Mouse (Mus musculus): ENCODE data around the gene Ranbp10. TPM values are rescaled to one million over a fixed set of nuclear protein-coding genes. Genes with fewer than 3 reads are reported as not detected.
"Not testable (repeated sequence)": the region's sequence is repeated elsewhere in the genome, so short reads cannot be mapped to it uniquely, and the experiment has no call there.

The Ranbp10 gene
- total RNA-seq, 2 experiments from 2014 or later = 24.4 to 27.6 TPM

DNA sequence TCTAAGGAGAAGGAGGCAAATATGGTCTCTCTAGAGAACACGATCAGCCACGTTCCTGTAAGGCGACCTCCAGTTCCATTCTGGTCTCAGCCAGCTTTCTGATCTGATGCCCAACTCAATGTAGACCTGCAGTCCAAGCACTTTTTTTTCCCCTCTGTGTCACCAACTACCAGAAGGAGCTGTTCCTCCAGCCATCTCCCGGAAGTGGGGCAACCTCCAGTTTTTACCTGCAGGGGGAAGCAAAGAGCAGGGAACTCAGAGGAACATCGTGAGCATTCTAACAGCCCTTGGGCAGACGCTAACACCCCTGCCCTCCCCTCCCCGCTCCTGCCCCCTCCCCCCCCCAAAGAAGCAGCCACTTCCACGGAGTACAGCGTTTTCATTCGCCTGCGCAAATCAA lies 8.2 kb upstream of the Ranbp10 start:
- peak in 1 of 2 experiments; percentile 45 for DNase-seq

DNA sequence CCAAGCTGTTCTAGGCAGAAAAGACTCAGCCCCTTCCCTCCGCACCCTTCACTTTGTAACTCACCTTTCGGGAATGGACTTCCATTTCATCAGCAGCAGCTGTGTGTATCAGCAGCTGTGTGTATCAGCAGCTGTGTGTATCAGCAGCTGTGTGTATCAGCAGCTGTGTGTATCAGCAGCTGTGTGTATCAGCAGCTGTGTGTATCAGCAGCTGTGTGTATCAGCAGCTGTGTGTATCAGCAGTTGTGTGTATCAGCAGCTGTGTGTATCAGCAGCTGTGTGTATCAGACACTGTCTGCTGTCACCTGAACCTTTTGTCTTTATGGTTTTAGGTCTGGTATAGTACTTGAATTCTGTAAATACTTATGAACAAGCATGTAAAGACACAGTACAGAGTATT lies 6.6 kb upstream of the Ranbp10 start:
- DNase-seq = not testable (repeated sequence)

DNA sequence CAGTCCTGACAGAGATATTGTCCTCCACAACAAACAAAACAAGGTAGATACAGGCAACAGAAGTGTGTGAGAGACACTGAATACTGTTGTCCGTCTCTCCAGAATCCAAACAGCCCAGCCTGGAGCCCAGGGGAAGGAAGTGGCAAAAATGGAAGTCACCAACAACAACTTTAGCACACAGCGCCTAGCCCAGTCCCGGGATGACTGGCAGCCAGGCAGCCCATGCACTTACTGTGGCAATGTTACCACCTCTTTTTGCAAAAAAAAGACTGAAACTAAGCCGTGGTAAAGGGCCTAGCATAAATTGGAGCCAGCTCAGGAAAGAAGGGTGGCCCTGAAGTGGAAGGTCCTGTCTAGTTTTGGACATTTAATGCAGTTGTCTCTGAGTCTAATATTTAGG lies 771 bp downstream of the Ranbp10 start:
- no peak for DNase-seq

DNA sequence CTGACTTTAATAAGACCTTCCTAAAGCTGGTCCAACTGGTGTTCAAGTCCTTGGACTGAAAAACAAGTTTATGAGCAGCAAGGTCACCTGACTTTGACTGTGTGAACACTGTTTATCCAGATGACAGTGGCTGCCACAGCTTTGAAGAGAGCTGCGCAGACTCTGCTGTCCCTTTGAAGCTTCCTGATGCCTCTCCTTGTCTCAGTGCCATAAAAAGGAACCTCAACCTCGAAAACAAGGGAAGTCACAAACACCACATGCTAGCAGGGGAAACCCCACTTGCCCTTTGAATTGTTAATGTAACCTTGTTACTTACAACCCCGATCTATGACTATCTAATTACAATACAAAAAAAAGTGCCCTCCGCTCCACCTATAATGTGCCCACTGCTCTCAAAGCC lies 1.6 kb downstream of the Ranbp10 start:
- no peak for DNase-seq

DNA sequence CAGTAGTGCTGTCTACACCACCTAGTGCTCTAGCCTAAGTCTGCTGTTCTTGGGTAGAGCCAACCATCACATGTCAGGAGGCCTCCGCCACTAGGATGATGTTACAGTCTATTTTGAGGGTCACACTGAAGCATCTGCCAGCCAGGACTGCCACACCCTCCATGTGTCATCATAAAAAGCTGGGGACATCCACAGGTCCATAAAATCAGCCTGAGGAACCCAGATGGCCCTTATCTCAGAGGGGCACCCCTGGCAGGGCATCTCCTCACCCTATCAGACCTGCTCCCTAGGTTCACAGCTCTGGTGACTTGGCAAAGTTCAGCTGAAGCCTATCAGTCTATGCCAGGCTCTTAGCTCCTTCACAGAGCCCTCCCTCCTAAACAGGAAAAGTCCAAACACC lies 6.2 kb downstream of the Ranbp10 start:
- DNase-seq = no peak

DNA sequence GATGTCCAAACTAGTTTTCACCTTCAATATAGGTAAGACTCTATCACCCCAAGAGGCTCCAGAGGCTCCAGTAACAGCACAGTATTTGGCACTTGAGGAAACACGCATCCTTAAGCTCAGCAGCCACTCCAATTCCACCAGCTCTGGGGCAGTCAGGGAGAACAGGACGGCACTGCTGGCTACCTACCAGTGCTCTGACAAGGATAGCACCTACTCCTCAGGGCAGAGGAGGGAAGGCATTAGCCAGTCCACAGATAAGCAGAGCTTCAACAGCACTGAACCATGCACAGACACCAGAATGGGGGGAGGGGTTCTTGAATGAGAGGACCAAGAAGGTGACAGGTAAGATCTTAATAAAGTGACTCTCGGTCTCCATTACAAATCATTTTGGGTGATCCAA lies 7.5 kb downstream of the Ranbp10 start:
- DNase-seq = no peak

DNA sequence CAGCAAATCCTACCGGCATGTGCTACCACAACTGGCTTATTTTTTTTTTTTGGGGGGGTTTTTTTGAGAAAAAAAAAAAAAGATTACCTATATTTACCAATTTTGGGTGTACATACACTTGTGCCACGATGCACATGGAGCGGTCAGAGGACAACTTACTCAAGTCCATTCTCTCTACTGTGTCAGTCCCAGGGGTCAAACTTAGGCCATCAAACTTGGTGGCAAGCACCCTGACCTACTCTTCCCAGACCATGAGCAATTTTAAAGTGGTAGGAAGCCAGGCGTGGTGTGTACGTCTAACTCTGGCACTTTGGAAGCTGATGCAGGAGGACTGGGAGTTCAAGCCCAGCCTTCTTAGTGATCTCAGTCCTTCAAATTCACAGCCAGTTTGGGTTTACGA lies 13.9 kb downstream of the Ranbp10 start:
- no peak for DNase-seq

DNA sequence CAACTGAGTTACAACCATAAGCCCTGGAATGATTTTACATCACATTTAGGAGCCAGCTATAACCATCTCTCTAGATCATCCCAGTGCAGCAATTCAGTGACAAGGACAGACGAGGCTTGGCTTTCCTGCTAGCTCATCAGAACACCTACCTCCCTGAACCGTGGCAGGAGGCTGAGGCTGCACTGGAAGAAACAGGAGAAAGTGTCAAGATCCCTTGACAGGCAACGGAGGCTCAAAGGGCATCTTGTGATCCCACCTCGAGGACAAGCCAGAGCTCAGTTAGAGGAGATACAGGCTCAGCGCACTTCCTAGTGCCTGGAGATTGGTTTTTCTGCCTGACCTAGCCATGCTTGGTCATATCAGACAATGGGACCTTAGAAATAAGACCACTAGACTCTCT lies 14.6 kb downstream of the Ranbp10 start:
- DNase-seq = no peak

DNA sequence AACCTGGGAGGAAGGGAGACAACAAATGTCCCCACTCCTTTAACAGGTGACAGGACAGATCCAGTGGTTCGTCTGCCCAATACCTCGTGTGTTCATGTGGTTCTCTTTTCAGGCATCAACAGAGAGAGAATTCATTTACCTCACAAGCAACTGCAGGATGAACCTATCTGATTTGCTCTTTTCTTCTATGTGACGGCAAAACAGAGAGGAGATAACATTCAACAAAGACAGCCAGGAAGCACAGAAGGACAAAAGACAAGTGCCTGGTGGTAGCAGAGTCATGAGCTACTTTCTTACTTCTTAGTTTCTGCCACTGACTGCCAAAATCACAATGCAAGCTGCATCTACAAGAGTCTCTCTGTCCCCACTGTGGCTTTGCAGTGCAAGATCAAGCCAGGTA lies 15.6 kb downstream of the Ranbp10 start:
- DNase-seq = no peak

DNA sequence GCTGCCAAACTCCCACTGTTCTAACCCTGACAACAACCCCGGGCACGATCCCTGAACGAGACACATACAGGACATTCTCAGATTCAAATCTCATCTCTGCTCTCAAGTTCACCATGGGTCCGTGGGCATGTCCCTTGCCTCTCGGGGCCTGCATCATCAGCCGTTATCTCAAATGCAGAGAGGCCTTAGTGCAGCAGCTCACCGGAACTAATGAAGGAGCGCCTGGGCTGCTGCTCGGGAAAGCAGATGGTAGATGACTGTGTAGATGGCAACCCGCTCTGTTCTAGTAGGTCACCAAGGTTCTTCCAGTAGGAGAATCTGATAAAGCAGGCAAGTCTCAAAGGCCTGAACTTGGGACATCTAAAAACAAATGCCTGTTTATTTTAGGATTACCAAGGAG lies 16.1 kb downstream of the Ranbp10 start:
- no peak for DNase-seq

DNA sequence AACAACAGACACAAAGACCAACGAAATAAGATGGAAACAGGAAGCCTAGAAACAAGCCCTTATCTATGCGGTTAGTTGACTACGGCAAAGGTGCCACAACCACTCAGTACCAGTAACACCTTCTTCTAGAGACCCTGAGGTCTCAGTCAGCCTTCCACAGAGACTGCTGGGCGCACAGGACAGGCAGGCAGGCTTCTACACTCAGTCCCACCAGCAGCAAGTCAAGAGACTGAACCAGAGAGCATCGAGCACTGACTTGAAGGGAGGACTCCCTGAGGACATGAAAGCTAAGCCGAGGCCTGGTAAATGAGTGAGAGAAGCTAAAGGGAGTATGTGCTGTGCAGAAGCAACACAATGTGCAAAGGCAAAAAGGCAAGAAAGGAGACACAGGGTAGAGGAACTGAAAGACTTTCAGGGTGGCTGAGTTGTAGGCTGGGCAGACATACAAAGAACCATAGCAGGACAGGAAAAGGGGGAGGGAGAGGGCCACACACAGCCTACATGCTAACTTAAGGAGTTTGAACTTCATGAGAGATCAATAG lies 16.8 kb downstream of the Ranbp10 start:
- no peak for DNase-seq

DNA sequence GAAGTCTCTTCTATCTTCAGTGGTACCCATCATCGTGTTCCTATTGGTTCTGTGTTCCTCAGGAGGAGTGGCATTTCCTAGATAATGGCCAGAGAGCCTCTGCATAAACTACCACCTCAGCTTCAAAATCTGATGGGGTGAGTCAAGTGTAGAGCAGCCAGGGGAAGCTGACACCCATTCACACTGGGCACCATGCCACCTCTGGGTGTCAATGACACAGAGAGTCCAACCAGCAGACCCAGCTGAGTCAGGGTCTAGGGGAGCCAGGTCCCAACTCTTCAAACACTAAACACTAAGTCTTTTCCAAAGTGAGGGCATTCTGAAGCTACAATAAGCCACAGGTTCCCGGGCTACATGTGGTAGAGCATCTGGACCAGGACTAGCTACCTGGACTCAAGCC lies 18.7 kb downstream of the Ranbp10 start:
- DNase-seq = no peak

DNA sequence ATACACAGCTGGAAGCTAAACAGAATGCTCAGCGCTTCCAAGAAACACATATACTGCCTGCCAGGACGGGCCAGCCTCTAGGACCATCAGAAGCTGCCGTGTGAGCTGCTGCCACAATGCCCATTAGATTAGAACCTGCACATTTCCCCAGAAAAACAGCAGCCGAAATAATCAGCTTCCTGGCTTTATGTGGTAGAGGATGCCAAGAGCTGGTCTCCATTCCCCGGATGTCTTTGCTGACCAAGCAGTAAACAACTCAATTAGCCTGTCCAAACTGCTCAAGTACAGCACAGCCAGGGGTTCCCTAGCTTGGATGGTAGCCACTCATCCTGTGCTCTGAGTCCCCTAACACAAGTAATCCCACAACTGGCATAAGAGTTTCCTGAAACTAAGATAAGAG lies 19.4 kb downstream of the Ranbp10 start:
- DNase-seq = no peak

DNA sequence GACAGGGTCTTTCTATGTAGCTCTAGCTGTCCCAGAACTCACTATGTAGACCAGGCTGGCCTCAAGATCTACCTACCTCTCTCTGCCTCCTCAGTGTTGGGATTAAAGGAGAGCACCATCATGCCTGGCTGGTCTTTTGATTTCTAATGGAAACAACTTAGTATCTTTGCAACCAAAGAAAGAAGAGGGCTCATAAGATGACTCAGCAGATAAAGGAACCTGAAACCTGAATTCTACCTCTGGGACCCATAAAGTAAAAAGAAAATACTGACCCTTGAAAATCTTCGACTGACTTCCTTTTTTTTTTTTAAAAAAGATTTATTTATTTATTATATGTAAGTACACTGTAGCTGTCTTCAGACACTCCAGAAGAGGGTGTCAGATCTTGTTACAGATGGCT lies 21.2 kb downstream of the Ranbp10 start:
- DNase-seq = no peak

DNA sequence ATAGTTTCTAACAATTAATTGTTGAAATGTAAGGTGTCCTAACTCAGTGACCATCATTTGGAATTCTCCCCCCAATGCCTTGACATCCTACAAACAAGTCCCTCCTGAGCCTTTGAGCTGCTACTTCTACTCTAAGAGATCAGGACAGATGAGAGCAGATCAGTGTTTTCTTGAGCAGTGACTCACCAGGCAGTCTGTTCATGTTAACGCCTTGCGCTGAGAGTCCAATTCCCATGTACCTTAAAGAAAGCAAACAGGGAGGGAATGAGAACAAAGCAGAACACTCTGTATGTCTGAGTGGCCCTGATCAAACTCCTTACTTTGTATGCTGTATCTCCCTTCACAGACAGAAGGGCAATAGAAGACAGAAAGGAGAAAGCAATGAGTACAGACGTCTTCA lies 21.8 kb downstream of the Ranbp10 start:
- no peak for DNase-seq

DNA sequence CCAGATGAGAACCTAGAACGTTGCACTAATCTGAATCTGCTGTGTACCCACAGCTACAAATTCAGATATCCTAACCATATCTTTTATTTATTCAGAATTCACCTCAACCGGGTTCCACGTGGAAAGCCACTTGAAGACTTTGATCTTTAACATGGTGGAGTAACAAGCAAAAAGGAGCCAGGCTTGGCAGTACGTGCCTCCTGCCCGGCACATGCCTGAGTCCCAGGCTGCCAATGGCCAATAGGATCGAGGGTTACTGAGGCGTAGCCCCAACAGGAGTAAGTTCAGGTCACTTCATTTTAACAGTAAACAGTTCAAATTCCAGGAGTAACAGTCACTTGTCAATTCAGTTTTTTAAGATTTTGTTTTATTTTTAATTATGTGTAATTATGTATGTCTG lies 22.4 kb downstream of the Ranbp10 start:
- DNase-seq = no peak

DNA sequence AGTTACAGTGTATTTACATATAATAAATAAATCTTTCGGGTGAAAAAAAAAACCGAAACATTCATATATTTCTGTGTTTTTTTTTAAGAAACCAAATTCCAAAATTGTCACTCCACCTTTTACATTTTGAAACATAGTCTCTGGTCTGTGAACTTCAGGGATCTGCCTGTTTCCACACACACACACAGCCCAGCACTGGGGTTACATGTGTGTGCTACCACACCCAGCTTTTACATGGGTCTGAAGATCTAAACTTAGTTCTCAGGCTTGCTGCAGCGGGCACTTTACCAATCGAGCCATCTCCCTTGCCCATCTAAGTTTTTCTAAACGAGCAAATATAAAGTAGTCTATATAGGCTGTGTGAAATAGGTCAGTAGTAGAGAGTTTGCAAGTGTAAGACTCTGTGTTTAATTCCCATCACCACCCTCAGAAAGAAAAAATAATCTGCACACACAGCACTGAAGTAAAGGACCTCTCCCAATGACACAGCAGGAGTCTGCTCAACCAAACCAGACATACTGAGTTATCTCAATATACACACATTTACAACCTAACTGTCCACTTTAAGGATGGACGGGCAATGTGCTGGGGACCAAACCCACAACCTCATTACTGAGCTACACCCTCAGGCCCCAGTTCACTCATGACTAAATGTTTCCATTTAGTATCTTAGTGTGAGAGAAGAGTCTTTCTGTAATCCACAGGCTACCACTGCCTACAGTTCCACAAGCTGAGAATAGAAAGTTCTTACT lies 25.8 kb downstream of the Ranbp10 start:
- DNase-seq = no peak

DNA sequence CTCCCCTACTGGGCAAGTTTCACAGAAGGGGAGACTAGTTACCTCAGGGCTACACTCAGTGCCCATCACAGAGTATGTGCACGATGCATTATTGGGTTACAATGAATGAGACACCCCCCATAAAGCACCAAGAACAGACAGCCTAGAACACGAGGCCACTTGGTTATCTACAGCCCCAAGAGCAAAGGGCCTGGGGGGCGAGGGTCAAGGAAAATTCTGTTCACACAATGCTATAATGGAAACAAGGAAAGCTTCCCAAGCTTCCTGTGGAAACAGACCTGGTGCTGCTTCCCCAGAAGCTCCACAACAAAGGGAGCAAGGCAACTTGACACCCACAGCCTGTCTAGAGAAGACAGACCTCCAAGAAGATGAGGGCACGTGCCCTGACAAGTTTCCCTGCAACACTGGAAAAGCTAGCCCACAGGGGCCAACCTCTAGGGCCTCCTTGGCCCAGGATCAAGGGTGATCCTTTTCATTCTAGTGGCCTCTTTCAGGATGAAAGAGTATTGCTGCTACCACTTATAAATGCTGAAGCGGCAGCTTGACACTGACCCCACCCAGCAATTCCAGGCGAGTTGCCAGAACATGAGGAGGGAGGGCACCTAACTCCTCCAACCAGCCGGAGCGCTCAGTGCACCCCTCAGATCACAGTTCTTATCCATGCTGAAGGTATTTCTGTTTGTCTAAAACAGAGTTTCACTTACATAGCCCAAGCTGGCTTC lies 27.9 kb downstream of the Ranbp10 start:
- peak; percentile 40 to 45 for DNase-seq

DNA sequence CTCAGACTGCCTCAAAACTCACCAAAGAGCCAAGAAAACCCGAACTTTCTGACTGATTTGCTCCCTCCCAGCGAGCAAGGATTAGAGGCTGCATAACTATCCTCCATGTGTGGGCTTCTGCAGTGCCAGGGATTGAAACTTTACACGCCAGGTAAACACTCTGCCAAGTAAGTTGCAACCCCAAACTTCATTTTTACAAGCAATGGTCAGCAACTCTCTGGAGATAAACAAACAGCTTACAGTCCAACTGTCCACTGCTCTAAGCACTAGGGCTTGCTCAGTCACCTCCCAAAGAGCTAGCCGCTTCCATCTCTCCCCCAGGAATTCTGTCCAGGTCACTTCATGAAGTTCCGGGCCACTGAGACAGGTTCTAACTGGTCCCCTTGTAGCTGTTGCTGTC lies 28.7 kb downstream of the Ranbp10 start:
- no peak for DNase-seq

DNA sequence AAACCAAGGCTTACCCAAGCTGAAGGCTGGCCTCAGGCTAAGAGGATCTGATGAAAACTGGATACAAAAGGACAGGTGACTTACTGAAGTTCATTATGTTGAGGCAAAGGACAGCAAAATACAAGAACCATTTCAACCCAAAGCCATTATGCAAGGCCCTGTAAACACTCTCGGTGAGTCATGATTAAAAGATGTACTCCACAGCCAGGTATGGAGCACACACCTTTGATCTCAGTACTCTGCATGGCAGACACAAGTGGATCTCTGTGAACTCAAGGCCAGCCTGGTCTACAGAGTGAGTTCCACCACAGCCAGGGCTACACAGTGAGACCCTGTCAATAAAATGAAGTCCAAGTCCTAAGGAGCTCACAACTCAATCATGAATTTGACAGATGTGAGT lies 31.4 kb downstream of the Ranbp10 start:
- no peak for DNase-seq

DNA sequence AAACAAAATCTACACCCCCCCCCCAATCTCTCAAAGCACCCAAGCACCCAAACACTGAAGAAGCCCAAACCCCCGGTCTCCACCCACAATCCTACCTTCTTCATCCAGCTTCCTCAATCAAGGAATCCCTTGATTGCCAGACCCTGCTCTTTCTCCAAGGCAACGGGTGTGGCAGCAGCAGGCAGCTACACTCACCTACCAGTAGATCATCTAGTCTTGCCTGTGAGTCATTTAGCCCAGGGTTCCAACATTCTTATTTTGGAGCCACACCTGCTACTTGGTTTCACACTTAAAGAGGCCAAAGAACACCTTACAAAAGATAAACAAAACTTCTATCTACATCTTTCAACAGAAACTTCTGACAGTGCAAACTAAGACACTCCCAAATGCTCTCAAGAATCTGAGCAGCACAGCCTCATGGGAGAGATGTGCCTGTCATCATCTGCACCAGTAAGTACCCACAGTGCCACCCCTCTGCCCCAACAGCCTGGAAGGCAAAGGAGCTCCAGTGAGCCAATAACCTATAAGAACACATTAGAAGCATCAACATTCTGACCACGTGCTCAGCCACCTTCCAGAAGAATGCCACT lies 33.0 kb downstream of the Ranbp10 start:
- no peak for DNase-seq

DNA sequence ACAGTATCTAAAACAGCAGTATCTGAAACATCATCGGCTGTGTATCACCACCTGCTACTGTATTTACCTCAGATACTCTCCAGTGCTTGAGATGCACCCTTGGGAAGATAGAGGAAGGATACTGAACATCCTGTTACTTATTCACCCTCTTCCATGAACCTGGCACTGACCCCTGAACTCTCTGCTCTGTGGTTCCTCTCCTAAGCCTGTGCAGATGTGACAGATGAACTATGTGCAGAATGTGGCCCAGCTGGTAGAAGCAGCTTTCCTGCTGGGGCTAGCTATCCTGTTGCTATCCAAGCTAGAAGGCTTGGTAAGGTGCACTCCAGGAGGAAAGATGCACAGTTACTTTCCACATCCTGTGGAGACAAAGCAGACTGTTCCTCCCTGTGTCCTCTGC lies 33.8 kb downstream of the Ranbp10 start:
- no peak for DNase-seq

DNA sequence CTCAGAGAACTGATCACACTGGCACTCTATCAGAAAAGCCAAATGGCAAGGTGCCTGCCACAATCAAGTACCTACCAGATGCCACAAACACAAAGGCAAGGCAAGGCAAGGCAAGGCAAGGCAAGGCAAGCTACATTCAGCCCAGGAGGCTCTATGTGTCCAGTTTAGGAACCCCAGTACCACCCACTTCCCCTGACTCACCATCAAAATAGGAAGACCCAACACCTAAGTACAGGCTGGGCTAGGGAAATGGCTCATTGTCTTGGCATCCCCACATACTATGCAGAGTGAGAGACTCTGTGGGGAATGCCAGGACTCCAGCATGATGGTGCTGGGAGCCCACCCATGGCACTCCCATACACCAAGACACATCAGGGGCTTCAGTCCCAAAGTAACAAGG lies 37.5 kb downstream of the Ranbp10 start:
- no peak for DNase-seq

DNA sequence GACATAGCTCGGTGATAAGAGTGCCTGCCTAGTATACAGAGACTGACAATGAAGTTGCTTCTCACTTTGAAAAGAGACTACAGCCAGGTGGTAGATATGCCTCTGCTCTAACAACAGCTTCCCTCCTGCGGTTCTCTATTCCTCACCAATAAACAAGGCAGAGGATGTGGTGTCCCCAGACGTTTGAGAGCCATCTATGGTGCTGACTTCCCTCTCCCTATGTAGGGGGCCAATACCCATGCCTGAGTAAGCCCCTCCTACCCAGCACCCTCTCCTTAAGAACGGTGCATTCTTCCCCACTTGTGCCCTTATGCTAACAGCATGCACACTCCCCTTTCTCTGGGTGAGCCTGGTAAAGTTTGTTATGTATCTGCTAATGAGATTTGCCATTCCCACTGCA lies 38.2 kb downstream of the Ranbp10 start:
- no peak for DNase-seq

Measured in layer of hippocampus, postnatal 36 days (tissue).